Mouse (Mus musculus) embryonic fibroblast, embryonic 13.5 days (primary cell): ENCODE results near the gene Adcyap1r1.

Experiments
- CTCF ChIP-seq: IDR thresholded peaks from 2 replicates; pipeline ENCODE4 v1.5.1; 2011; ENCODE audit warnings: mild to moderate bottlenecking, control low read depth, low read length, moderate library complexity, borderline replicate concordance; ENCODE audit not compliant: insufficient read depth
- POLR2A ChIP-seq: IDR thresholded peaks from 2 replicates; pipeline ENCODE4 v1.6.1; 2011; ENCODE audit warnings: low read depth, mild to moderate bottlenecking, control low read depth, low read length, moderate library complexity

DNA sequence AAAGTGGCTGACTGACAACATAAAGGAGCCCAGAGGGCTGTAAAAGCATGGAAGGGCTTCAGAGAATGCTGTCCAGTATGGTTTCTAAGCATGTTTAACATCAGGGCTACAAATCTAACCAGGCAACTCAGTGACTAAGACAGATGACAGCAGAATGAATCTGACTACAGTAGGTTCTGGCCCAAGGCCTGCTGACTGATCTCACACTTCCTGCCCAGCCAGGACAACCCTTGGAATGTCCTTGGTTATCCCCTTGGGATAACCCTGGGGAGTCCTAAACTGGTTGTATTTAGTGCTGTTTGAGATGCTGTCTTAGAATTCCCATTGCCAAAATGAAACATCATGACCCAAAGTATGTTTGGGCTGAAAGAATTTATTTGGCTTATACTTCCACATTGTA lies 19.7 kb upstream of the Adcyap1r1 start:
- TF ChIP-seq POLR2A (no peak), CTCF (no peak)
